Mouse (Mus musculus): Measurements from ENCODE around the gene Plxna2.

Gene Plxna2

DNA sequence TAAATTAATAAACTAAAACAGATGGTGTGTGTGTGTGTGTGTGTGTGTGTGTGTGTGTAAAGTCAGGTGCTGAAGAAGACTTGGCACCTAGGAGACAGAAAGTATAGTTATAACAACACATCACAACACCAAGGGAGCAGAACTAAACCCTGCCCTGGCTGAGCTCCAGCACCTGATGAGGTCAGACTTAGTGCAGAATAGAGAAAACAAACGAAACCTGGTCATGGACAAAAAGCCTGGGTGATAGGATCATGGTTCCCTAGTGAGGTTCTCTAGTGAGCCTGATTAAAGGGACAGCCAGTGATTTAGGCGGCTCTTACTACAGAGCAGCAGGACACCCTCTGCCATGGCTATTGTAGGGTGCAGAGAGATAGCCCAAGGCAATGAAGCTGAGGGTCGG lies 218.2 kb downstream of the Plxna2 start:
- no peak for DNase-seq

GRCm38 (mm10) chr1:194836671-194837070 lies 218.7 kb downstream of the Plxna2 start:
- DNase-seq: no peak

- DNase-seq: peak; percentile 29 to 40
These were observed 221.4 kb downstream of the Plxna2 start for GRCm38 (mm10) chr1:194839230-194839910.

DNA sequence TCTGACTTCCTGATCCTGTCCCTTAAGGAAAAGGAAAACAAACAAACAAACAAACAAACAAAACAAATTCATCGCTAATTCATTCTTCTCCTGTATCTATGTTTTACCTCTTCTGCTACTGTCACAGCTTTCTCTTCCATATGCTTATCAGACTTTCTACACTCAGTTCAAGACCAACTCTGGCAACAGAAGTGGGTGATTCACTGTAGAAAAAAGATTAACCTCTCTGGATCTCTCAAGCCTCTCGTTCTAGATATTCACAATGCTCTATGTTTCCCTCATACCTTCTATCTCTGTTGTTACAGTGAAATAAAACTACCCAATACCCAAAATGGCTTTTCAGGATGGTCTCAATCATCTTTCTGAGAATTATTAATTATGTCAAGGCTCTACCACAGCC lies 225.0 kb downstream of the Plxna2 start:
- no peak for DNase-seq

- DNase-seq: no peak
These were observed 229.0 kb downstream of the Plxna2 start for GRCm38 (mm10) chr1:194847014-194847413.

GRCm38 (mm10) chr1:194851242-194852064 lies 233.4 kb downstream of the Plxna2 start:
- DNase-seq: no peak

DNA sequence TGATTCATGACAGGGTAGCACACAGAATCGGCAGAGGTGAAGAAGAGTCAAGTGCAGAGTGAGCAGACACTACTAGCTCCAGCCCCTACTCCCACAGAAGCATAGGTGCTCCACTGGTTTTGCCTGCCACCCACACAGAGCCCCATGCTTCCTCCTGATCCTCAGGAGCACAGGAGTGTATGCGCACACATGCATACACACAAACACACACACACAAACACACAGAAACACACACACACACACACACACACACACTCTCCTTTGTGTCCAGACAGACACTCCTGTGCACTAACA lies 234.0 kb downstream of the Plxna2 start:
- DNase-seq: no peak
